Mouse (Mus musculus) layer of hippocampus, postnatal 25 days (tissue): ENCODE data around the gene Asap3. TPM values are rescaled to one million over a fixed set of nuclear protein-coding genes. Genes with fewer than 3 reads are reported as not detected.

Experiments used
- DNase-seq, 2 experiments: peaks; one replicate each; pipeline ENCODE4 v3.0.0; 2022; ENCODE audit warnings: mixed read lengths in 2 of 2, low spot score in 1 of 2; ENCODE audit errors: extremely low spot score in 1 of 2
- total RNA-seq, 2 experiments: library from RNA; stranded (reverse); gene quantifications; 2 replicates each; pipeline ENCODE4 v1.2.3; 2021

Asap3 gene
- total RNA-seq, 2 experiments from 2014 or later: 2.7 to 4.3 TPM

GRCm38 (mm10) chr4:136248464-136249331, 42.5 kb downstream of the Asap3 start:
- no peak for DNase-seq

- no peak for DNase-seq
Observed at GRCm38 (mm10) chr4:136249332-136249647, 43.1 kb downstream of the Asap3 start.

- DNase-seq: no peak
Observed at GRCm38 (mm10) chr4:136249780-136250179, 43.6 kb downstream of the Asap3 start.

DNA sequence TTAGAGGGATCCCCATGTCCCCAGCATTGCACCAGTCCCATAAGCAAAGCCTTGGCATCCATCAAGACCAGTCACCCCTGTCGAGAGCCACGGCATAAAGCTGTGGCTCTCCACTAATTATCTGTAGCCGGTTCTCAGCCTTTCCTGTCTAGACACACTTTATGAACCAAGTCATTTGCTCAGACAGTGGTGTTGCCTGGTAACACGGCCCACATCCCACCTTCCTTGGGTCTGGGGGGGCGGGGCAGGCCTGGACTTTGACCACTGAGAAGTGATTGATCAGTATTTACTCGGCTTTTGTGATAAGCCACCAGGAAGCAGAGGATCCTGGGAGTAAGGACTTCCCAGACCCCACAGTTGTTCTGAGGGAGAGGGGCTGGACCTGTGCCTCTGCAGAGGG, 49.8 kb downstream of the Asap3 start:
- no peak for DNase-seq

DNA sequence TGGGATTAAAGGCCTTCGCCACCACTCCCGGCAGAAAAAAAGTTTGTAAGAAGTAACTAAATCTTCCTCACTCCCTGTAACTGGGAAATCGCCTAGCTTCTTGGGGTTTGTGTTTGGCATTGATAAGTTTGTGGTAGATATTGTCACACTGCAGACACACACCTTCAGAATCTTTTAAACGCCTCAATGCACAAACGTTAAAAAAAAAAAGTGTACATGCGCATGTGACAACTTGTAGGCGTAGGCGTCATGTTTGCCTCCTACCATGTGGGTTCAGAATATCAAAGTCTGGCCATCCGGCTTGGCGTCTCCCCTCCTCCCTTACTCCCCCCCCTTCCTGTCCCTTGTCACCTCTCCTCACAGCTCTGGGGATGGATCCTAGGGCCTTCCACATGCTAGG, 50.5 kb downstream of the Asap3 start:
- no peak for DNase-seq

DNA sequence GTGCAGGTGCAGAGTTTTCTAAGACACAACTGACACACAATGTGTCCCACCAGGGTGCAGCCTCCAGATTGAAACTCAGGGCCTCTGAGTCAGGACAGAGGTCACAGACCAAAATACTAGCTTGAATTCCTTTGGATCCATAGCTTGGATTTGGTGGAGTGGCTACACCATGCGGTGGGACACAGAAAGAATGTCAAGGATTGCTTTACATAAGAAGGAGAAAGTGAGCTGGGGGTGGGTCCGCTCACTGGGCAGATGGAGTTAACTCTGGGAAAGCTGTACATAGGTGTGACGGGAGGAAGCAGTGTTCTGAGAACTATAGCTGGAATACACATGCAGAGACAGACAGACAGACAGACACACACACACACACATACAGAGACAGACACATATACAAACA, 53.8 kb downstream of the Asap3 start:
- no peak for DNase-seq

DNA sequence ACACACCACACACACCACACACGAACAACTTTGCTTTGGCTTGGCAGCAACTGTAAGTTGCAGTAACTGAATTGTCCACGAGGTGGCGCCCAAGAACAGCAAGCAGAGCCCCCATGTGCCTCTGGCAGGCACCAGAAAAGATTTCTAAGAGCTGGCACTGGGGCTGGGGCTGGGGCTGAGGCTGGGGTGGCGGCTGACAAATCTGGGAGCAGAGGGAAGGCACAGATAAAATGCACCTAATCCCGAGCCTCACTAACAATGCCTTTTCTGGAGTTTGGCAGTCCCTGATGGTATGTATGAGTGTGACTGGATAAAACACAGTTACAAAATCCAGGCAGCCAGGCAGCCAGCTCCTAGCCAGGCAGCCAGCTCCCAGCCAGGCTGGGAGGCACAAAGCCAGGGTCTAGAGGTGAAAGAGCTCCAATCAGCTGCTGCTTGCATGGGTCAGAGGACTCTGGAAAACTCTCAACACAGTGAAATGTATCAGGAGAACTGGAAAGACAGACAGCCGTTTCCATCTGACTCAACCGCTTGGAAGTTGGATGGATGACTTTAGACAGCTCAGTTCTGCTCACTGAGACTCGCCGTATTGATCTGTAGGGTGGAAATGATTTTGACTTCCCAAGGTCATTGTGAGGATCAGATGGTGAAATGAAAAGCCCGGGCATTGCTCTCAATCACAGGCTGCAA, 54.5 kb downstream of the Asap3 start:
- peak; percentile 81 to 96 for DNase-seq

DNA sequence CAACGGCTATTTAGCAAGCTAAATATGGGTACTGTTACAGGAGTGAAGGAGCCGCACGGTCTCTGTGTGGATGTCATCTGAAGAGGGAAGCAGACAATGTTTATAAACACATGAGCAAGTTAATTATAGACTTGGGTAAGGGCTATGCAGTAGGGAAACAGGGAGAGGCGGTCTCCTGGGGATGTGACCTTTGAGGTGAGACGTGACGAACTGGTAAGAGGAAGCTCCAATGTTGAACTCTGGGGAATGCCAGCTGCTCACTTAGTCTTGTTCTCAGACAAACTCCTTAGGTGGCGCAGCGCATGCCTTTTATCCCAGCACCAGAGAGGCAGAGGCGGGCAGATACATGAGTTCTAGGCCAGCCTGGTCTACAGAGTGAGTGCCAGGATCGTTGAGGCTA, 55.7 kb downstream of the Asap3 start:
- no peak for DNase-seq

- DNase-seq: no peak
Observed at GRCm38 (mm10) chr4:136263555-136263954, 57.4 kb downstream of the Asap3 start.

GRCm38 (mm10) chr4:136266716-136267343, 60.7 kb downstream of the Asap3 start:
- DNase-seq: no peak

DNA sequence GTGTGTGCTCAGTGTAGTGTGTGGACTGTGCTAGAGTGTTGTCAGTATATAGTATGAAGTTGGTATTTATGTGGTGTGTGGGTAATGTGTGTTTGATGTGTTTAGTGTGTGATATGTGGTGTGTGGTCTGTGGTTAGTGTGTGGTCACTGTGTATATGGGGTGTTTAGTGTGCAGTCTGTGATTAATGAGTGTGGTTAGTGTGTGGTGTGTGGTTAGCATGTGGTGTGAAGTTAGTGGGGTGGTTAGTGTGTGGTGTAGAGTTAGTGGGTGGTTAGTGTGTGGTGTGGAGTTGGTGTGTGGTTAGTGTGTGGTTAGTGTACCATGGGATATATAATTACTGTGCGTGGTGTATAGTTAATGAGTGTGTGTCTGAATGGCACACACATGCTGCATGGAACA, 62.7 kb downstream of the Asap3 start:
- DNase-seq: no peak

DNA sequence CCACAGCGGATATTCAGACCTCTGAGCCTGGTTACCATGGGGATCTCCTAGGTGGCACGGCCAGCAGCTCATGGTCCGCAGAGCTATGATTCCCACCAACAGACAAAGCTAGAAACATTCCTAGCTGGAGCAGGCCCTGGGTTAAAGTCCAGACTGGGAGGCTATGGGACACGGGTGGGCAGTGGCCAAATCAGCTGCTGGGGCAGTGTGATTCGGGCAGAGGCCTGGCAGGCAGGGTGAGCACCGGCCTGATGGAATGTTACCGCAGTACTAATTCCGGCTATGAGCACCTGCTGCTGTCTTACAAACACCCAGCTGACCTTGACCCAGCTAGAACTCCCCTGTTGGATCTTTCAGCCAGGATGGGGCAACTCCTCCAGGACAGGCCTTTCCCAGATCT, 64.5 kb downstream of the Asap3 start:
- DNase-seq: no peak

GRCm38 (mm10) chr4:136281097-136281496, 74.9 kb downstream of the Asap3 start:
- no peak for DNase-seq

GRCm38 (mm10) chr4:136281611-136282010, 75.4 kb downstream of the Asap3 start:
- DNase-seq: no peak

DNA sequence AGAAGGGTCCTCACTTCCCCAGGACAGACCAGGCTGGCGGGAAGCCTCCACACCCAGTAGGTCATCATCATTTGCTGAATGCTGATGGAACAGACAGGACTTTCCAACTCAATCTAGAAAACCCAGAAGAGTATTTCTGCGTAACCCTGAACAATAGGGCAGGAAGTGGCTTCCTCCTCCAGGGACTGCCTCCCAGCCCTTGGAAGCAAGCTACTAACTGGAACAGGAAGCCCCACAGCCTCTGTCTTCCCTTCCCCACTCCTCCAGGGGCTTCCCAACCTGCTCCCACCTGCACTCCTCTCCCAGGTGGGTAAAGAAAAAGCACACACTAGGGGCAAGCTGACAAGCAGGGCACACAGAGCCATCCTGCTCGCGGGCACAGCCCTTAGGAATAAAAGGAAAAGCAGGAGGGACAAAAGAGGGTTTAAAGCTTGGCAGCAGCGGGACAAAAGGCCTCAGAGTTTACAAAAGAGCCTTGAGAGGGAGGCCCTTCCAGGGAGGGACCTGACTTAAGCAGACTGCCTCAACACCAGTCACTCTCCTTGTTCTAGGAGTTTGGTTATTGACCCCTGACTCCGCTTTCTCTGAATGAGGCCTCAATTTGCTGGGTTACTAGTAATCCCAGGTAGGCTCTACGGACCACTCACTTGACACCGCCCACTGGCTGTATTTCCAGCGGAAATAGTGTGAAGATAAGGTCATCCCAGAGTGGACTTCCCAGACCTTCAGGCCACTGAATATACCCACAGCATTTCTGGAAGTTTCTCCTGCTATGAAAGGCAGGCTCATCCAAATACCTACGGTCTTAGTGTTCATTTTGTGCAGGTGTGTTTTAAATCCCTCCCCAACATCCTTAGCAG, 76.7 kb downstream of the Asap3 start:
- no peak for DNase-seq

DNA sequence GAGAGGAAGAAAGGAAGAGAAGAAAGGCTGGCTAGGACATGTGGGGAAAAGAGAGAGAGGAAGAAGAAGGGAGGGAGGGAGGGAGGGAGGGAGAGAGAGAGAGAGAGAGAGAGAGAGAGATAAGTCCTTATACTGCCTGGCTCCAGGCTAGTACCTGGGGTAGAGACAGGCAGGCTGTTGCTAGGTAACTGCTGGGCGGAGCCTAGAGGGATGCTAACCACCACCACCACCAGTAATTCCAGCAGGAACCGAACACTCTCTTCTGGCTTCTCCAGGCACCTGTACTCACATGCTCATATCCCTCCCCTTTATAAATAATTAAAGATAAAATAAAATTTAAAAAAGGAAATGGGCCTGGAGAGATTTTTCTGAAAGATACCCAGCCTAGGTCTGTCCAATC, 77.6 kb downstream of the Asap3 start:
- DNase-seq: no peak

GRCm38 (mm10) chr4:136284455-136284854, 78.3 kb downstream of the Asap3 start, which contains the start of gene Zfp46:
Gene Zfp46 (plus strand): TSS chr4:136284683.
- DNase-seq: peak; percentile 55 to 86

- DNase-seq: peak in 1 of 2 experiments; percentile 12
Observed at GRCm38 (mm10) chr4:136284891-136285290, 78.7 kb downstream of the Asap3 start.

- peak; percentile 74 to 76 for DNase-seq
Observed at GRCm38 (mm10) chr4:136285348-136285810, 79.2 kb downstream of the Asap3 start.

DNA sequence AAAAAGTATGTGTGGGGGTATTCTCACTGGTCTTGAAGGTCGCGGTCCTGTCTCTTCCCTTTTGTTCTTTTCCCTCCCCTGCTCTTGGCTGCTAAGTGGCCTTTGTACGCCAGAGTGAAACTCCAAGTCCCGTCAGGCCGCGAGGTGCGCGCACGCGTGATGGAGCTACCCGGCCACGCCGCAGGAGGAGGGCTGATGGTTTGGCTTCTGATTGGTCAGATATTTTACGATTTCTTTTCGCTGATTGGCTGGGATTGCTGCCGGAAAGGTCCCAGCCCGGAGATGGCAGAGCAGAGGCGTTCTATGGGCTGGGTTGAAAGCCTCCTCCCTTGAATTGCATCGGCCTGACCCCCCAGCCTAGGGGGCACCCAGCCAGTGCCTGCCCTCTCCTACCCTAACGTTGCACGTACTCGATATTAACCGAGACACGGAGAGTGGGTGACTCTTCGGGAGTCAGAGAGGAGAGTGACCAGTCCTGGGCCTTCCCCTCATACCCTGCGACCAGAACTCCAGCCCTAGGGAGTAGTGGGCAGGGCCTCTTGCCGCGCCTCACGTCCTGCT, 79.7 kb downstream of the Asap3 start:
- DNase-seq: peak; percentile 78 to 83
